Mouse (Mus musculus) thymus, adult 2 months (tissue): ENCODE measurements at regions not wholly inside any gene's neighbourhood (a gene's known extent, or its start where the extent isn't known, plus 50 kb on each side); places are given as distances from the start of the nearest gene placed in this dataset.

Experiments used
- CTCF ChIP-seq: fragments of 200-500 bp; IDR thresholded peaks from 2 replicates; pipeline ENCODE4 v1.5.1; 2012; ENCODE audit warnings: mild to moderate bottlenecking, control low read depth, low read length, moderate library complexity, borderline replicate concordance; ENCODE audit not compliant: control insufficient read depth, poor library complexity, insufficient read depth; ENCODE audit errors: extremely low read depth
- POLR2A ChIP-seq: fragments of 200-500 bp; IDR thresholded peaks from 2 replicates; pipeline ENCODE4 v1.6.1; 2012; ENCODE audit warnings: mild to moderate bottlenecking, low read length, control low read depth, moderate library complexity; ENCODE audit not compliant: control insufficient read depth, poor library complexity, insufficient read depth; ENCODE audit errors: extremely low read depth

GRCm38 (mm10) chr1:34696533-34696932 lies 117.1 kb downstream of the Amer3 start:
- TF ChIP-seq CTCF, result no peak
- no peak for TF ChIP-seq POLR2A
